Mouse (Mus musculus) G1E (cell line): ENCODE data around the gene Fndc8. TPM values are rescaled to one million over a fixed set of nuclear protein-coding genes. Genes with fewer than 3 reads are reported as not detected.

ENCODE experiments used
- ATAC-seq: 2 replicates; pipeline ENCODE4 v1.8.0; 2016; ENCODE audit warnings: mild to moderate bottlenecking; ENCODE audit not compliant: insufficient number of reproducible peaks, poor library complexity, low FRiP score, severe bottlenecking; ENCODE audit errors: extremely low read depth
- DNase-seq: peaks from one replicate; pipeline ENCODE4 v3.0.0; 2012; ENCODE audit warnings: low spot score
- H3K27me3 ChIP-seq: 2 replicates; pipeline ENCODE4 v1.6.1; 2012; ENCODE audit warnings: mild to moderate bottlenecking, low read length, inconsistent platforms; ENCODE audit not compliant: insufficient read depth
- H3K36me3 ChIP-seq: replicated peaks from 2 replicates; pipeline ENCODE3; 2012; ENCODE audit warnings: mild to moderate bottlenecking, inconsistent platforms
- H3K4me1 ChIP-seq: 2 replicates; pipeline ENCODE4 v1.6.1; 2012; ENCODE audit warnings: low read depth, low read length, inconsistent platforms, mixed read lengths; ENCODE audit not compliant: insufficient read depth
- H3K4me3 ChIP-seq: 2 replicates; pipeline ENCODE4 v1.5.1; 2012; ENCODE audit warnings: low read depth, mild to moderate bottlenecking, inconsistent platforms, low read length, moderate library complexity, mixed read lengths
- H3K9me3 ChIP-seq: replicated peaks from 2 replicates; pipeline ENCODE4 v1.6.1; 2012; ENCODE audit warnings: inconsistent platforms
- CTCF ChIP-seq: IDR thresholded peaks from 2 replicates; pipeline ENCODE4 v1.5.1; 2012; ENCODE audit warnings: low read depth, low read length, inconsistent platforms, mixed read lengths
- GATA1 ChIP-seq: IDR thresholded peaks from 2 replicates; pipeline ENCODE4 v1.6.1; 2012; ENCODE audit warnings: borderline replicate concordance, low read length, inconsistent platforms, mixed read lengths
- GATA2 ChIP-seq: IDR thresholded peaks from 2 replicates; pipeline ENCODE4 v1.6.1; 2012; ENCODE audit warnings: low read depth, low read length, inconsistent platforms, borderline replicate concordance
- POLR2AphosphoS5 ChIP-seq: IDR thresholded peaks from 2 replicates; pipeline ENCODE4 v1.6.1; 2012; ENCODE audit warnings: low read depth, low read length, inconsistent platforms; ENCODE audit not compliant: insufficient replicate concordance
- TAL1 ChIP-seq: conservative IDR thresholded peaks from 2 replicates; pipeline ENCODE4 v1.6.1; 2012; ENCODE audit warnings: low read depth, low read length, inconsistent platforms, mixed read lengths
- polyA plus RNA-seq: library from polyadenylated mRNA; stranded (reverse); fragments of >175 nt; gene quantifications from 2 replicates; pipeline ENCODE4 v1.2.3, GENCODE M21; 2012
- total RNA-seq, 2 experiments: library from RNA; stranded (forward) in 1 of 2; stranded (reverse) in 1 of 2; fragments of 200-1000 nt in 1 of 2; fragments of >200 nt in 1 of 2; fragmentation: Nextera tagmentation in 1 of 2; gene quantifications; 2 replicates each; pipeline ENCODE4 v1.2.3; 2014 to 2017

The Fndc8 gene
- total and polyA plus RNA-seq, 3 experiments, result 0.05 TPM; not detected in 2

DNA sequence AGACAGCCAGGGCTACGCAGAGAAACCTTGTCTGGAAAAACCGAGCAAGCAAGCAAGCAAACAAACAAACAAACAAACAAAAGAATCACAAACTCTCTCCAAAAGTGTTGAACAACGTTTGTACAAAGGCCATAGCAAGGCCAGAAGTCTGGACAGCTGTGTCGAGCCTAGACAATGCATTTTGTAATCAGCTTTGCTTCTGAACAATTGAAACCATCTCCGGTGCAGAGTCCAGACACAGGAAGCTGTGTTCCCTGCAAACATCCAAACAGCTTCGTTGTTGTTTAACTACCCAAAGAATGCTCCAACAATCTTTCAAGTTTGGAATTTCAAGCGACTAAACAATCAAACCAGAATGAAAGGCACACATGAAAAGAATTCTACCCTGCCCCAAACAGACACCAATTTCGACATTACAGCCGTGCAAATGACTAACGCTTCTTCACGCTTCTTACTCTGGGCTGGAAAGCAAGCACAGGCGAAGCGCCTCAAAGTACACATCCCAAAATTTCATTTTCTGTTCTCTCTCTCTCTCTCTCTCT, 34.5 kb upstream of the Fndc8 start:
- H3K9me3 ChIP-seq, result no peaks in the 10 kb centered on the region
- H3K27me3 ChIP-seq, result no peaks in the 10 kb centered on the region
- peaks cover 91% of the 10 kb centered on the region for H3K36me3 ChIP-seq
- no peak overlapping the region for H3K4me3 ChIP-seq
- H3K4me1 ChIP-seq, result peaks cover 68% of the 10 kb centered on the region
- ATAC-seq (no peak), DNase-seq (no peak)
- TF ChIP-seq CTCF, result no peak
- no peak for TF ChIP-seq POLR2AphosphoS5
- TF ChIP-seq GATA2, result no peak
- TF ChIP-seq TAL1, result no peak

DNA sequence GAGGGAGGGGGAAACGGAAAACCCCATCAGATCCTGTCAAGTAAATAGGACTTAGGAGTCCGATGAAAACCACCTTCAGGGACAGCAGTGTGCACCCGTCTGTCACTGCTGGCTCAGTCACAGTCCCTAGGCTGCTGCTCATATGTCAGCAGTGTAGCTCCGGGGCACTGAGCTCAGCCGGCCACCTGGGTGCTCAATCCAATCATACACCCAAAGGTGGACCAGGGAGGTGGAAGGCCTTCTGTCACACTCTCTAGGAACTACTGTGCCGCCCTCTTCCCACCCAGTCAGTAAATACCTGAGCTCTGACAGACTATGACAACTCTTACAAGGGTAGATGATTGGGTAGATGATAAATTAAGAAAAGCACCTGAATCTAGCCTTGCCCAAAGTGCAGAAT, 31.2 kb upstream of the Fndc8 start:
- ATAC-seq (no peak), DNase-seq (no peak)
- Histone ChIP-seq H3K36me3 (peaks cover 71% of the 10 kb centered on the region), H3K4me1 (peaks cover 69% of the 10 kb centered on the region), H3K27me3 (no peaks in the 10 kb centered on the region), H3K9me3 (no peaks in the 10 kb centered on the region), H3K4me3 (no peak overlapping the region)
- TF ChIP-seq GATA2, result no peak
- no peak for TF ChIP-seq POLR2AphosphoS5
- TF ChIP-seq GATA1, result no peak
- TF ChIP-seq CTCF, result no peak
- TF ChIP-seq TAL1, result no peak

DNA sequence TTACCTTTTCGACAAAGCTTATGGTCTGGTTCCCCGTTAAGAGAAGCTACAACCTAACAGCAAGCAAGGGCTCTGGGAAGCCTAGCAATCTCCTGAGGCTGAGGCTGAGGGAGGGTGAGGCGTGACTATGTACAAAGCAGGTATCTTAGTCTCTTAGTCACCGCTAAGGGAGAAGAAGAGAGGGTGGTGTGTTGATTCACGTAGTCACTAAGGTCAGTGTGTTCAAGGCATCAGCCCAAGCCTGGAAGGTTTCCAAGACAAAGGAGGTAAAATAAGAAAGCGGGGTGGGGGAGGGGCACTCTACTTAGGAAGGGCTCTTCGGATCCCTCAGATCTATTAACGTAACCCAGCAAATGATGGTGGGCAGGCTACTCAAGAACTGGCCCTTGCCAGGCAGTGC, 30.4 kb upstream of the Fndc8 start:
- ATAC-seq, result no peak
- Histone ChIP-seq H3K4me3 (no peak overlapping the region), H3K4me1 (peaks cover 69% of the 10 kb centered on the region), H3K9me3 (no peaks in the 10 kb centered on the region), H3K36me3 (peaks cover 64% of the 10 kb centered on the region), H3K27me3 (no peaks in the 10 kb centered on the region)
- TF ChIP-seq GATA2 (no peak), TAL1 (no peak), CTCF (no peak), GATA1 (no peak), POLR2AphosphoS5 (no peak)
- no peak for DNase-seq

DNA sequence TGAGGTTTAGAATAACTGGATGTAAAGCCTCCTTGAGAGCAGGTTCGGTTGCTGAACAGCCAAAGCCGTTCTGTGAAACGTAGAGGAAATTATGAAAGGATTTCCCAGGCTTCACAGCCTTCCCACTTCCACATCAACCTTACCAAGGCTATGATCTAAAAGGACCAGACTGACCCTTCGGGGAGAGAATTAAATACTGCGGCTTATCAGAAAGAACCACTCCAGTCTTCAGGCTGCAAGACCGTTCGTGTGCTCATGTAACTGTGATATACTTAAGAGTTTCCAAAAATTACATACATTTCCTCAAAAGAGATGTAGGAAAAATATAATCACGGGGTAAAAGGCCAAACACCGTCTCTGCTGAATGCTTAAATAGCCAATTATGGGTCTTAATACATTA, 29.3 kb upstream of the Fndc8 start:
- DNase-seq (no peak), ATAC-seq (no peak)
- Histone ChIP-seq H3K36me3 (peaks cover 57% of the 10 kb centered on the region), H3K4me3 (no peak overlapping the region), H3K4me1 (peaks cover 72% of the 10 kb centered on the region), H3K9me3 (no peaks in the 10 kb centered on the region), H3K27me3 (no peaks in the 10 kb centered on the region)
- TF ChIP-seq GATA1, result no peak
- no peak for TF ChIP-seq CTCF
- no peak for TF ChIP-seq POLR2AphosphoS5
- TF ChIP-seq TAL1, result no peak
- no peak for TF ChIP-seq GATA2

DNA sequence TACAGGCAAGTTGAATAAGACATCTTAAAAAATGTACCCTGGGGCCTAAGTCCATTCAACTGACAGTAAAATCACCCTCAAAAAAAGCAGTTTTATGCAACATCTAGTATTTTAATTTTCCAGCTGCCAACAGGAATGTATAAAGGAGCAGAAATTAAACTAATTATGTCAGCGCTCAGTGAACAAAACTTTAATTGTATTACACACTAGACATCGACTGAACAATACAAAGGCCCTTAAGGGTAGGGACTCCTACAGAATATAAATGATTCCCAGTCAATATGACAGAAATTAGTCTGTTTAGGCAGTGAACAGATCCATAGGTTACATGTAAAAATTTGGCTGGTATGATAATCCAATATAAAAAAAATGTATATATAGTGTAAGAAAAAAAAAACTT, 28.9 kb upstream of the Fndc8 start:
- Histone ChIP-seq H3K27me3 (no peaks in the 10 kb centered on the region), H3K36me3 (peaks cover 55% of the 10 kb centered on the region), H3K4me3 (no peak overlapping the region), H3K4me1 (peaks cover 73% of the 10 kb centered on the region), H3K9me3 (no peaks in the 10 kb centered on the region)
- TF ChIP-seq TAL1, result no peak
- TF ChIP-seq GATA2, result no peak
- no peak for TF ChIP-seq GATA1
- TF ChIP-seq POLR2AphosphoS5, result no peak
- no peak for TF ChIP-seq CTCF
- DNase-seq (no peak), ATAC-seq (no peak)

DNA sequence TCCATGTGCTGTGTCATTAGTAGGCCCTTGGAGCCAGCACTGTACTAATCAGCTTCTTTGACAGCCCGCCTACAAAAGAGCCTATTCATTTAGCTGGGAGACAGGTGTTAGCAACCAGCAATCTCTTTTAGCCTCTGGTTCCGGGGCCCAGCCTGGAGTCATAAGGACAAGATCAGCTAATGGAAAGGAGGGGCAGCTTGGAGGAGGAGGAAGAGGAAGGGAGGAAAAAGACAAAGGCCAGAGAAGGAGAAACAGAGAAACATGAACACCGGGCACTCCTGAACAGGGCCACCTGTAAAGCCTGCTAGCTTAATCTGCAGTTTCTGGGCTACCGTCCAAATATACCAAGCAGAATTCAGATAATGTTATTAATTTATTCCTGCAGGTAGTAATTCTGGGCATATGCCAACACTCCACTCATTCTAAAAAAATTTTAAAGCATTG, 28.4 kb upstream of the Fndc8 start:
- no peaks in the 10 kb centered on the region for H3K27me3 ChIP-seq
- H3K4me1 ChIP-seq, result peaks cover 74% of the 10 kb centered on the region
- no peak overlapping the region; the same call in 1 of the 2 replicates for H3K4me3 ChIP-seq
- TF ChIP-seq GATA2, result no peak
- TF ChIP-seq GATA1, result no peak
- no peak for TF ChIP-seq POLR2AphosphoS5
- TF ChIP-seq TAL1, result no peak
- no peak for TF ChIP-seq CTCF
- H3K36me3 ChIP-seq, result peaks cover 53% of the 10 kb centered on the region
- H3K9me3 ChIP-seq, result no peaks in the 10 kb centered on the region
- ATAC-seq, result peak; percentile 38; the same call in 1 of the 2 replicates
- no peak for DNase-seq

DNA sequence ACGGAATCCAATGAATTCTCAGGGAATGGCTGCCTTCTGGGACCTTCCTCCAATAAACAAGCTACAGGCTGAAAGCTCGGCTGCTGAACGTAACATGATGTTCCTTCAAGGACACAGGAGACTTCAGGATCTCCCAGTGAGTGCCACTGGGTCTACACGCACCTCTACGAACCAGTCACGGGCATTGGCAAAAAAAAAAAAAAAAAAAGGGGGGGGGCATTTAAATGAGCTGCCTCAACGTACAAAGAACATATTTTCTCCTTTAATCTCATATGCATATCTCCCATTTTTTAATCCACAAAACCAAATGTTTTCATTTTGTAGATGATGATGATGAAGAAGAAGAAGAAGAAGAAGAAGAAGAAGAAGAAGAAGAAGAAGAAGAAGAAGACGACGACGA, 26.0 kb upstream of the Fndc8 start:
- Histone ChIP-seq H3K9me3 (no peaks in the 10 kb centered on the region), H3K4me1 (peaks cover 71% of the 10 kb centered on the region), H3K36me3 (peaks cover 30% of the 10 kb centered on the region), H3K4me3 (no peak overlapping the region; the same call in 1 of the 2 replicates), H3K27me3 (no peaks in the 10 kb centered on the region)
- ATAC-seq (no peak), DNase-seq (no peak)
- no peak for TF ChIP-seq GATA1
- no peak for TF ChIP-seq TAL1
- TF ChIP-seq POLR2AphosphoS5, result no peak
- no peak for TF ChIP-seq GATA2
- TF ChIP-seq CTCF, result no peak
